Mouse (Mus musculus) heart, adult 2 months (tissue): ENCODE data around the gene Eif1.

Experiments
- CTCF ChIP-seq: fragments of 200-600 bp; IDR thresholded peaks from 2 replicates; pipeline ENCODE4 v1.8.1; 2022; ENCODE audit warnings: antibody characterized with exemption, mild to moderate bottlenecking, moderate library complexity
- EP300 ChIP-seq: fragments of 200-500 bp; IDR thresholded peaks from 2 replicates; pipeline ENCODE4 v1.6.1; 2011; ENCODE audit warnings: low read depth, low read length, control low read depth; ENCODE audit not compliant: insufficient read depth
- POLR2A ChIP-seq: fragments of 200-500 bp; IDR thresholded peaks from 2 replicates; pipeline ENCODE4 v1.6.1; 2011; ENCODE audit warnings: mild to moderate bottlenecking, low read depth, low read length, control low read depth; ENCODE audit not compliant: insufficient read depth

DNA sequence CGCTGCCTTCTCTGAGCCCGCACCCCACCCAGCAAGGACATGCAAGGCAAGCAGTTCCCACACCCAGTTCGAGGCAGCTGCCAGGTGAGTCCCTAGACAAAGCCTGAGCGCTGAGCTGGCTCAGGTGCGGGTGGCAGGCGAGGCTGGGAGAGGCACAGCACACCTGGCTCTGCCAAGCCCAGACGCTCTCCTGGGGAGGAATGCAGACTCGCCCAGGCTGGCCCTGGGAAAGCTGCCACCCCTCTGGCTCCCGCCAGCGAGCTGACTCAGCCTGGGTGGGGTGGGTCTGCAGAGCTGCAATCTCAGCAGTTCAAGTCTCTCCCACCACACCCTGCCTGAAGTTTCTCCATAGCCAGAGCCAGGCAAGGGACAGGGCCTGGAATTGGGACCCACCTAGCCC, 32.7 kb upstream of the Eif1 start:
- TF ChIP-seq POLR2A (no peak), CTCF (no peak), EP300 (no peak)
